Mouse (Mus musculus) hindbrain, embryonic 12.5 days (tissue): ENCODE measurements around the gene Ccer1. TPM values are rescaled to one million over a fixed set of nuclear protein-coding genes. Genes with fewer than 3 reads are reported as not detected.
"Not testable (repeated sequence)": the region's sequence is repeated elsewhere in the genome, so short reads cannot be mapped to it uniquely, and the experiment has no call there.

Experiments
- ATAC-seq: fragments of 200-750 bp; cut with Nextera tagmentation; 2 replicates; pipeline ENCODE4 v1.8.0; 2017; ENCODE audit warnings: moderate TSS enrichment; ENCODE audit not compliant: low FRiP score
- H3K27ac ChIP-seq: fragments of 300-500 bp; sonication (generic); 2 replicates; pipeline ENCODE4 v1.5.1; 2016; ENCODE audit warnings: mild to moderate bottlenecking
- H3K27me3 ChIP-seq: fragments of 300-500 bp; sonication (generic); 2 replicates; pipeline ENCODE4 v1.6.1; 2016; ENCODE audit warnings: mild to moderate bottlenecking
- H3K36me3 ChIP-seq: fragments of 300-500 bp; sonication (generic); 2 replicates; pipeline ENCODE4 v1.6.1; 2016; ENCODE audit warnings: mild to moderate bottlenecking
- H3K4me1 ChIP-seq: fragments of 300-500 bp; sonication (generic); 2 replicates; pipeline ENCODE4 v1.6.1; 2016
- H3K4me2 ChIP-seq: fragments of 300-500 bp; sonication (generic); replicated peaks from 2 replicates; pipeline ENCODE4 v1.6.1; 2016; ENCODE audit warnings: mild to moderate bottlenecking
- H3K4me3 ChIP-seq: fragments of 300-500 bp; sonication (generic); 2 replicates; pipeline ENCODE4 v1.5.1; 2016; ENCODE audit warnings: mild to moderate bottlenecking
- H3K9ac ChIP-seq: fragments of 300-500 bp; sonication (generic); 2 replicates; pipeline ENCODE4 v1.6.1; 2016; ENCODE audit warnings: mild to moderate bottlenecking, moderate library complexity
- H3K9me3 ChIP-seq: fragments of 300-500 bp; sonication (generic); replicated peaks from 2 replicates; pipeline ENCODE4 v1.6.1; 2016; ENCODE audit warnings: mild to moderate bottlenecking
- WGBS: fragments of 180-500 bp; shearing (Covaris S2); methylation state at CpG from one replicate; pipeline ENCODE4 v1.1.7; 2016; 5-methylcytosine and 5-hydroxymethylcytosine counted together
- polyA plus RNA-seq: library from polyadenylated mRNA; unstranded; fragments of >200 nt; fragmentation: Nextera tagmentation; extraction: Ambion mirVana; gene quantifications from 2 replicates; pipeline ENCODE4 v1.2.1, GENCODE M21; 2016

Gene Ccer1
- polyA plus RNA-seq, 1 experiment from 2014 or later = 0.12 TPM

DNA sequence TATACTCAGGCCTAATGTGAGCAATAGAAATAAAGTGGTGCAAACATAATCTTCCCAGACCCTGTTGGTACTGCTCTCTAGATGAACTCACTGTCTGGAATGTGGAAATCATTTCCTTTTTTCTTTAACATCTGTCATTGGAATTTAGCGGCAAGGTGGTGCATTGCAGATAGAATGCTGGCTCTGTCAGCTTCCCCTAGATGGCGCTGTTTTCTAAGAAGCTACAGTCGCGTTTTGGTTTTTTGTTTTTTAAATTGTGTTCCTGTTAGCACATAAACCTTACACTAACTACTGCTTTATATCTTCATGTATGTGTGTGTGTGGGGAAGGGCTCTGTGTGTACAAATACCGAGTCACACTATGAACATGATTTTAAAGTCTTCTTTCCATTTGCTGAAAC is 19.8 kb downstream of the Ccer1 start:
- Histone ChIP-seq H3K4me3 (no peak overlapping the region), H3K27me3 (no peaks in the 10 kb centered on the region), H3K27ac (no peak overlapping the region), H3K4me2 (no peak overlapping the region), H3K9me3 (no peaks in the 10 kb centered on the region), H3K36me3 (no peaks in the 10 kb centered on the region), H3K4me1 (no peaks in the 10 kb centered on the region), H3K9ac (no peak overlapping the region)
- no peak for ATAC-seq
- 3% methylated on average over 5 of the region's 5 CpGs for WGBS

DNA sequence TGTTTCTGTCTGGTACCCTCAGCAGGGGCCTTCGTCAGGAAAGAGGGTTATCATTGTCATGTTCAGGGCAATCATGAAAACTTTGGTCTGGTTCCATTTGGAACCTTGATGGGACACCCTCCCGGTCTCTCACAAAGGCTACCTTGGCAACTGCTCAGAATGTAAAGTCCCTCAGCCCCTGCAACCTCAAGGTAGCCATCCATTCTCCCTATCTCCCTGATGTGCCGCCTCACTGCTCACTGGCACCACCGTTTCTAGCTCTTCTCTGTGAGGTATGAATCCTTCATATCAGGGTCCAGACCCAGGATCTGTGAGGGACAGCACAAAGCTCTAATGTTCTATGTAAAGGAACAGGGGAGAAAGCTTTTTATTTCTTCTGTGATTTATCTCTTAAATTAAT is 21.7 kb downstream of the Ccer1 start:
- no peaks in the 10 kb centered on the region for H3K27me3 ChIP-seq
- no peak overlapping the region for H3K27ac ChIP-seq
- no peak overlapping the region for H3K4me3 ChIP-seq
- H3K9me3 ChIP-seq = no peaks in the 10 kb centered on the region
- H3K4me2 ChIP-seq = no peak overlapping the region
- no peak overlapping the region for H3K9ac ChIP-seq
- no peaks in the 10 kb centered on the region for H3K36me3 ChIP-seq
- ATAC-seq = no peak
- WGBS = 59% methylated on average over 4 of the region's 4 CpGs
- no peaks in the 10 kb centered on the region for H3K4me1 ChIP-seq

GRCm38 (mm10) chr10:97715289-97715906 is 22.5 kb downstream of the Ccer1 start:
- H3K4me1 ChIP-seq = no peaks in the 10 kb centered on the region
- no peak overlapping the region for H3K4me2 ChIP-seq
- no peaks in the 10 kb centered on the region for H3K9me3 ChIP-seq
- H3K27ac ChIP-seq = no peak overlapping the region
- no peak overlapping the region for H3K4me3 ChIP-seq
- 85% methylated on average over 3 of the region's 3 CpGs for WGBS
- H3K27me3 ChIP-seq = no peaks in the 10 kb centered on the region
- no peak for ATAC-seq
- H3K36me3 ChIP-seq = no peaks in the 10 kb centered on the region
- H3K9ac ChIP-seq = no peak overlapping the region

DNA sequence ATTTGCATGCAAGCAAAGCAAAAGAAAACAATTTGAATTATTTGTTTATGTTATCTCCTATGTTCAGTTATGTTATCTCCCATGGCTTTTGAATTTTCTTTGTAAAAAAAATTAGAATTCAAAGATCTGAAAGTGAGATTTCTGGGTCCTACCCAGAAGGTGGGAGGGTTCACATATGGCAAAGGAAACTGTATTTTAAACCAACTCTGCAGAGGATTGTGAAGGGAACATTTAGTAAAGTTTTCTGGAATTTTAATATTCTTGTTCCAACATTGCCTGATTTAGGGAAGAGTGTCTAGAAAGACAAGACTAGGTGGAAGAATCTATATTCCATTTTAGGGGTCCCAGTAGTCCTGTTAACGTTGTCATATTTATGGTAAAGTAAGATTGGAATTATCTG is 24.4 kb downstream of the Ccer1 start:
- Histone ChIP-seq H3K27me3 (no peaks in the 10 kb centered on the region), H3K9me3 (no peaks in the 10 kb centered on the region), H3K4me1 (no peaks in the 10 kb centered on the region), H3K4me3 (no peak overlapping the region), H3K9ac (no peak overlapping the region), H3K36me3 (no peaks in the 10 kb centered on the region), H3K27ac (no peak overlapping the region), H3K4me2 (no peak overlapping the region)
- no peak for ATAC-seq
- WGBS = 81% methylated on average over 1 of the region's 1 CpGs

GRCm38 (mm10) chr10:97718021-97718420 is 25.2 kb downstream of the Ccer1 start:
- ATAC-seq = no peak
- Histone ChIP-seq H3K9ac (no peak overlapping the region), H3K4me2 (no peak overlapping the region), H3K27me3 (no peaks in the 10 kb centered on the region), H3K4me1 (no peaks in the 10 kb centered on the region), H3K4me3 (no peak overlapping the region), H3K9me3 (no peaks in the 10 kb centered on the region), H3K27ac (no peak overlapping the region), H3K36me3 (no peaks in the 10 kb centered on the region)
- WGBS = 84% methylated on average over 2 of the region's 2 CpGs

DNA sequence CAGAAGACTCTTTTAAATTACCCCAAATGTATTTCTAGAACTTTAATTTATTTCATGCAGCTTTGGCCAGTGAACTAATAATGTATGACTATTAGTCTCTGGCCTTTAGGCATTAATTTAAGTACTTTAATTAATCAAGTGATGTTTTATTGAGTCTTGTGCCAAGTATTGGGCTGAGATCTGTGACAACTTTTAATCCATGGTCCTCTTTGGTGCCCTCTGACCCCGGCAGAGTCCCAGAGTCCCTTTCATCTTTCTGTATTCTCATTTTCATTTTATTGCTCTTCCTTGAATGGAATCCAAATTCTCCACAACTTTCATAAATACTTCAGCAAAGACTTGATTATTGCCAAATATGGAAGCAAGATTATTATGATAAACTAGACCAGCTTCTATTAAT is 27.8 kb downstream of the Ccer1 start:
- H3K36me3 ChIP-seq = no peaks in the 10 kb centered on the region
- no peaks in the 10 kb centered on the region for H3K9me3 ChIP-seq
- WGBS = 86% methylated on average over 1 of the region's 1 CpGs
- H3K4me3 ChIP-seq = no peak overlapping the region
- H3K9ac ChIP-seq = no peak overlapping the region
- no peak overlapping the region for H3K27ac ChIP-seq
- H3K4me2 ChIP-seq = no peak overlapping the region
- H3K27me3 ChIP-seq = no peaks in the 10 kb centered on the region
- no peak for ATAC-seq
- no peaks in the 10 kb centered on the region for H3K4me1 ChIP-seq

DNA sequence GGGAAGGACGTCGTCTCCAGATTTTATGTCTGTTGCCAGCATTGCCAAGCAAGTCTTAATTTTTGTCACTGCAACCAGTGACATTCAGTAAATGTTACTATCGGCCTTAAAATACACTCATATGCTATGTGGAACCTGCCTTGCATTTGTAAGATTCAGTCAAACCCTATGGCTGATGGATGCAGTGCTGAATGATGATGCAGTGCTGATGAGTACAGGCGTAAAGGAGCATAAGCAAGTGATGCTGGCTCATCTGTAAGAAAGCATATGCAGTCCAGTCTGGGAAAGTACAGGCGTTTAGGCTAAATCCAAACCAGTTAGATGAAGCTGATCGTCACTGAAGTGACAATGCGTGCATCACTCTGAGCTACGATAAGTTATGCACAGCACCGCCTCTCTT is 29.9 kb downstream of the Ccer1 start:
- H3K4me1 ChIP-seq = no peaks in the 10 kb centered on the region
- 96% methylated on average over 9 of the region's 9 CpGs for WGBS
- no peak overlapping the region for H3K9ac ChIP-seq
- H3K4me2 ChIP-seq = no peak overlapping the region
- no peak overlapping the region for H3K27ac ChIP-seq
- no peaks in the 10 kb centered on the region for H3K9me3 ChIP-seq
- H3K36me3 ChIP-seq = no peaks in the 10 kb centered on the region
- no peak overlapping the region for H3K4me3 ChIP-seq
- no peaks in the 10 kb centered on the region for H3K27me3 ChIP-seq
- ATAC-seq = no peak

GRCm38 (mm10) chr10:97725929-97726328 is 33.1 kb downstream of the Ccer1 start:
- H3K36me3 ChIP-seq = no peaks in the 10 kb centered on the region
- 60% methylated on average over 1 of the region's 1 CpGs for WGBS
- H3K4me2 ChIP-seq = no peak overlapping the region
- no peak overlapping the region for H3K9ac ChIP-seq
- no peaks in the 10 kb centered on the region for H3K27me3 ChIP-seq
- no peaks in the 10 kb centered on the region for H3K9me3 ChIP-seq
- H3K4me1 ChIP-seq = no peaks in the 10 kb centered on the region
- H3K4me3 ChIP-seq = no peak overlapping the region
- no peak overlapping the region for H3K27ac ChIP-seq
- ATAC-seq = no peak

DNA sequence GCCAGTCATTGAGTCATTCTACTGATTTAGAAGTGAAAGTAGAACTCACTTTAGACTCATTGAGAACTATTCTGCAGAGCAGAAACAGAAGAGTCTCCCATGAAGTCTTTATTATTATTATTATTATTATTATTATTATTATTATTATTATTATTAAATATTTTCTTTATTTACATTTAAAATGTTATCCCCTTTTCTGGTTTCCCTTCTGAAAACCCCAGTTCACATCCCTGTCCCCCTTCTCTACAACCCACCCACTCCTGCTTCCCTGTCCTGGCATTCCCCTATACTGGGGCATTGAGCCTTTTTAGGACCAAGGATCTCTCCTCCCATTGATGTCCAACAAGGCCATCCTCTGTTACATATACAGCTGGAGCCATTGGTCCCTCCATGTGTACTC is 33.8 kb downstream of the Ccer1 start, which contains the start of gene C030005K15Rik:
Gene C030005K15Rik (minus strand): TSS at position 101 of the 400 bp plus-strand sequence.
- not testable (repeated sequence) for H3K4me3 ChIP-seq, ATAC-seq, H3K9ac ChIP-seq, H3K9me3 ChIP-seq, H3K27me3 ChIP-seq, H3K4me1 ChIP-seq, H3K36me3 ChIP-seq, H3K4me2 ChIP-seq, H3K27ac ChIP-seq

Other genes starting within 250 kb of the Ccer1 start
- 46.4 and 55.7 TPM in 2 replicates for gene Dcn, start 213.4 kb upstream of the Ccer1 start, polyA plus RNA-seq
- gene Lum, start 127.9 kb upstream of the Ccer1 start, polyA plus RNA-seq = 121 and 153 TPM in 2 replicates
- gene Kera, start 86.2 kb upstream of the Ccer1 start, polyA plus RNA-seq = 0.21 and 0.61 TPM in 2 replicates
- gene Epyc, start 49.0 kb upstream of the Ccer1 start, polyA plus RNA-seq = 5.8 and 9.5 TPM in 2 replicates
- not detected in 2 replicates for gene C030005K15Rik, start 33.7 kb downstream of the Ccer1 start, polyA plus RNA-seq